Mouse (Mus musculus): Measurements from ENCODE around the gene Fgfr2.

GRCm38 (mm10) chr7:130698480-130698879 is 2424.7 kb downstream of the Fgfr2 start:
- no peak for TF ChIP-seq POLR2A (IDR thresholded peaks at IDR 0.05; ENCODE audit: low read depth, low read length)
- TF ChIP-seq CTCF (conservative IDR thresholded peaks at IDR 0.05; ENCODE audit: insufficient read depth, insufficient read length, low read depth, low read length), result no peak

All from kidney, adult 2 months (tissue).